Mouse (Mus musculus): ENCODE measurements around the gene Pkp2.

DNA sequence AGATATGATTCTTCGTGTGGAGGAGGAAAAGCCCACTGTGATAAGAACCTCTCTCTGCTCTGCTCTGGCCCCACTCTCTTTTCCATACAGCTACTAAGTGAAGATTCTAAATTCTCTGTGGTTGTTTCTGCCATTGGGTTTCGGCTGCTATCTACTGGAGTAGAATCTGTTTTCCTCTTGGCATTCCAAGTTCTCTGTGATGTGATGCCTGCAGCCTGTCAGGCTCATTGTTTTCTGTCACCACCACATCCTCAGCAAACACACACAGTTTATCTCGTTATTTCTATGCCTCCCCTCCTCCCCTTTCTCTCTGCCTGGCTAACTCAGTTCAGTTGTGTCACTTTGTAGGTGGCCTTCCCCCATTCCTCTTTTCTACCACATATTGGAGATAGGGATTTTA, 6.7 kb downstream of the Pkp2 start:
- TF ChIP-seq POLR2AphosphoS2 (IDR thresholded peaks at IDR 0.05; ENCODE audit: low read length): no peak
- no peak for TF ChIP-seq POLR2A (IDR thresholded peaks at IDR 0.05; ENCODE audit: control insufficient read depth in 1 of 2, insufficient read depth in 1 of 2, low read depth in 1 of 2, low read length in 2 of 2, poor library complexity in 1 of 2)
